ENCODE assay signal across 10 mouse cellular contexts in genomic region chr12:29701731-29702316, GRCm38 (mm10).
DNase-seq lines count a peak whose midpoint lies in the region; ATAC-seq and TF ChIP-seq lines count a peak whose summit lies in the region.
"Had no signal": no experiment of that assay in that cellular context is flagged by ENCODE, and none has a peak within 500 bp of the region (broad histone marks: within the 10 kb centered on the region; RNA-seq: fewer than 3 reads in every experiment).

No protein-coding gene starts in this region.

- no peaks in the 10 kb centered on the region for H3K36me3 ChIP-seq in embryonic facial prominence, embryonic 11.5 days (replicated peaks; ENCODE audit: control insufficient read depth, insufficient read depth, low read depth, low read length)
- no peaks in the 10 kb centered on the region for H3K36me3 ChIP-seq in heart, embryonic 15.5 days
- H3K36me3 ChIP-seq in midbrain, embryonic 16.5 days (ENCODE audit: control insufficient read depth, insufficient read depth, low read length), result no peaks in the 10 kb centered on the region
- H3K36me3 ChIP-seq in liver, postnatal 0 days (replicated peaks; ENCODE audit: insufficient read depth, low read length), result no peaks in the 10 kb centered on the region
- H3K36me3 ChIP-seq: lung, embryonic 15.5 days had no signal

- 26% methylated on average over 6 of the region's 6 CpGs for WGBS in embryonic facial prominence, embryonic 11.5 days
- 42% methylated on average over 6 of the region's 6 CpGs for WGBS in heart, embryonic 15.5 days
- WGBS in midbrain, embryonic 16.5 days, result 4% methylated on average over 6 of the region's 6 CpGs
- 17% methylated on average over 6 of the region's 6 CpGs for WGBS in liver, postnatal 0 days (ENCODE audit: insufficient replicate concordance)

- H3K27ac ChIP-seq in embryonic facial prominence, embryonic 11.5 days (replicated peaks; ENCODE audit: low read depth, low read length), result no peak overlapping the region; the same call in 1 of the 2 replicates
- peak overlapping the region; percentile 16; the same call in 1 of the 2 replicates for H3K27ac ChIP-seq in heart, embryonic 15.5 days
- H3K27ac ChIP-seq in midbrain, embryonic 16.5 days (ENCODE audit: low read length), result peak overlapping the region; percentile 64
- H3K27ac ChIP-seq in liver, postnatal 0 days (ENCODE audit: low read depth), result no peak overlapping the region
- H3K27ac ChIP-seq: lung, embryonic 15.5 days; stomach, postnatal 0 days had no signal

- no peak for TF ChIP-seq EP300 in liver, postnatal 0 days (IDR thresholded peaks at IDR 0.05; ENCODE audit: low read depth)

- H3K4me2 ChIP-seq in embryonic facial prominence, embryonic 11.5 days (ENCODE audit: low read depth, low read length), result no peak overlapping the region
- no peak overlapping the region for H3K4me2 ChIP-seq in heart, embryonic 15.5 days
- H3K4me2 ChIP-seq in midbrain, embryonic 16.5 days (ENCODE audit: low read length), result no peak overlapping the region
- H3K4me2 ChIP-seq in liver, postnatal 0 days (ENCODE audit: low read depth, low read length), result no peak overlapping the region
- H3K4me2 ChIP-seq: lung, embryonic 15.5 days had no signal

- no peaks in the 10 kb centered on the region for H3K9me3 ChIP-seq in embryonic facial prominence, embryonic 11.5 days (replicated peaks; ENCODE audit: control insufficient read depth, low read length)
- no peaks in the 10 kb centered on the region for H3K9me3 ChIP-seq in heart, embryonic 15.5 days (replicated peaks)
- no peaks in the 10 kb centered on the region for H3K9me3 ChIP-seq in midbrain, embryonic 16.5 days (replicated peaks; ENCODE audit: control insufficient read depth, low read length, poor library complexity, severe bottlenecking)
- no peaks in the 10 kb centered on the region for H3K9me3 ChIP-seq in liver, postnatal 0 days (ENCODE audit: low read length)
- H3K9me3 ChIP-seq: lung, embryonic 15.5 days had no signal

- peak; percentile 31 to 40 for DNase-seq in cerebellum, postnatal 10 days
- DNase-seq in cerebellum, adult 18-20 months, result no peak
- peak; percentile 18 for DNase-seq in embryonic facial prominence, embryonic 11.5 days (ENCODE audit: low spot score)
- no peak for DNase-seq in liver, postnatal 0 days
- DNase-seq in layer of hippocampus, postnatal 10 days (ENCODE audit: low spot score in 2 of 2), result no peak
- no peak for DNase-seq in spleen, postnatal 10 days (ENCODE audit: low spot score in 2 of 2)

- no peaks in the 10 kb centered on the region for H3K27me3 ChIP-seq in embryonic facial prominence, embryonic 11.5 days (ENCODE audit: control insufficient read depth, insufficient read depth, low read length)
- no peaks in the 10 kb centered on the region for H3K27me3 ChIP-seq in heart, embryonic 15.5 days
- no peaks in the 10 kb centered on the region for H3K27me3 ChIP-seq in midbrain, embryonic 16.5 days (ENCODE audit: control insufficient read depth, insufficient read depth, low read depth, low read length)
- no peaks in the 10 kb centered on the region for H3K27me3 ChIP-seq in liver, postnatal 0 days (ENCODE audit: insufficient read depth, low read length)
- H3K27me3 ChIP-seq: lung, embryonic 15.5 days had no signal

- H3K4me1 ChIP-seq in embryonic facial prominence, embryonic 11.5 days (ENCODE audit: control insufficient read depth, insufficient read depth, low read length), result no peaks in the 10 kb centered on the region
- H3K4me1 ChIP-seq in heart, embryonic 15.5 days (replicated peaks), result peaks cover 29% of the 10 kb centered on the region
- H3K4me1 ChIP-seq in midbrain, embryonic 16.5 days (ENCODE audit: control insufficient read depth, insufficient read depth, low read length), result peaks cover 64% of the 10 kb centered on the region
- no peaks in the 10 kb centered on the region for H3K4me1 ChIP-seq in liver, postnatal 0 days (ENCODE audit: insufficient read depth)

- H3K4me3 ChIP-seq in embryonic facial prominence, embryonic 11.5 days (ENCODE audit: low read depth, low read length), result no peak overlapping the region
- H3K4me3 ChIP-seq in heart, embryonic 15.5 days, result no peak overlapping the region
- no peak overlapping the region for H3K4me3 ChIP-seq in midbrain, embryonic 16.5 days (ENCODE audit: low read depth, low read length)
- no peak overlapping the region for H3K4me3 ChIP-seq in liver, postnatal 0 days (ENCODE audit: low read depth, low read length)
- H3K4me3 ChIP-seq: lung, embryonic 15.5 days had no signal

- TF ChIP-seq CTCF in liver, postnatal 0 days (IDR thresholded peaks at IDR 0.05; ENCODE audit: low read depth), result no peak

- 0 out of 2 replicates have a peak overlapping the region, but pooled peaks have one; percentile 7 for H3K9ac ChIP-seq in embryonic facial prominence, embryonic 11.5 days (replicated peaks; ENCODE audit: low read length)
- no peak overlapping the region for H3K9ac ChIP-seq in heart, embryonic 15.5 days
- H3K9ac ChIP-seq in midbrain, embryonic 16.5 days (ENCODE audit: low read depth, low read length), result no peak overlapping the region; the same call in 1 of the 2 replicates
- H3K9ac ChIP-seq in liver, postnatal 0 days (replicated peaks), result no peak overlapping the region
- H3K9ac ChIP-seq: lung, embryonic 15.5 days had no signal

- ATAC-seq in embryonic facial prominence, embryonic 11.5 days (replicated peaks; ENCODE audit: insufficient number of reproducible peaks, low FRiP score, low TSS enrichment, low read depth), result no peak
- no peak for ATAC-seq in heart, embryonic 15.5 days (replicated peaks; ENCODE audit: insufficient number of reproducible peaks, insufficient read depth, low FRiP score, low read depth)
- no peak for ATAC-seq in midbrain, embryonic 16.5 days
- no peak for ATAC-seq in liver, postnatal 0 days

Comparison
In these comparisons a context has a peak if more than half of its experiments do, and no peak if none do; other contexts are left out.
1. DNase-seq: peak in cerebellum, postnatal 10 days (2 of 2) and embryonic facial prominence, embryonic 11.5 days (single experiment); none in cerebellum, adult 18-20 months (0 of 2), liver, postnatal 0 days (single experiment), layer of hippocampus, postnatal 10 days (0 of 2) and spleen, postnatal 10 days (0 of 2).
2. H3K27ac ChIP-seq: peak in heart, embryonic 15.5 days (single experiment) and midbrain, embryonic 16.5 days (single experiment); none in embryonic facial prominence, embryonic 11.5 days (single experiment) and liver, postnatal 0 days (single experiment).